Mouse (Mus musculus) small intestine, adult 2 months (tissue): ENCODE results near the gene Onecut3.

Experiments
- CTCF ChIP-seq: fragments of 200-500 bp; IDR thresholded peaks from 2 replicates; pipeline ENCODE4 v1.5.1; 2012; ENCODE audit warnings: low read depth, mild to moderate bottlenecking, control low read depth, inconsistent platforms, low read length, moderate library complexity, mixed read lengths; ENCODE audit not compliant: insufficient replicate concordance, insufficient read length; ENCODE audit errors: extremely low read depth
- POLR2A ChIP-seq: fragments of 200-500 bp; IDR thresholded peaks from 2 replicates; pipeline ENCODE4 v1.6.1; 2012; ENCODE audit warnings: low read depth, mild to moderate bottlenecking, control low read depth, inconsistent platforms, low read length, moderate library complexity

DNA sequence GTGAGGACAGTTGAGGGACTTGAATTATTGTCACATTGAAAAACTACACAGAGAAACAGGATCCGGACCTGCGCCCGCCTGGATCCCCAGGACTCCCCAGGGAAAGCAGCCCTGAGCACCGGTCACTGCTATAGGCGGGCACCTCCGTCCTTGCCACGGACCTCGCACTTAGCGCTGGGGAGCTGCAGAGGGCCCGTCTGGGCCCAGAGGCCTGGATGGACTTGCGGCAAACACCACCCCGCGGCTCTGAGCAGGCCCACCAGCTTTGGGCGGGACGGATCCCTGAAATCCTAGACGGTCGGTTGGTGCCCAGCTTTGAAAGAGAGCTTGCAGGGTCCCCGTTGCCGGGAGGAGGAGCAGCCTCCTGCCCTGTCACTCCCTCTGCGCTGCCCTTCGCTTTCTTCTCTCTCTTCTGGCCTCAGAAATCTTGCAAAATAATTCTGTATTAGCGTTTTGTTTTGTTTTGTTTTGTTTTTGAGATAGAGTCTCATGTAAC lies 8.2 kb downstream of the Onecut3 start:
- no peak for TF ChIP-seq CTCF
- TF ChIP-seq POLR2A = no peak
